Mouse (Mus musculus) liver, embryonic 14.5 days (tissue): ENCODE measurements around the gene Bfsp2.

Experiments
- CTCF ChIP-seq: IDR thresholded peaks from 2 replicates; pipeline ENCODE4 v1.5.1; 2016; ENCODE audit warnings: antibody characterized with exemption, low read depth, control low read depth
- EP300 ChIP-seq: IDR thresholded peaks from 2 replicates; pipeline ENCODE4 v1.6.1; 2016; ENCODE audit warnings: antibody characterized with exemption, low read depth

DNA sequence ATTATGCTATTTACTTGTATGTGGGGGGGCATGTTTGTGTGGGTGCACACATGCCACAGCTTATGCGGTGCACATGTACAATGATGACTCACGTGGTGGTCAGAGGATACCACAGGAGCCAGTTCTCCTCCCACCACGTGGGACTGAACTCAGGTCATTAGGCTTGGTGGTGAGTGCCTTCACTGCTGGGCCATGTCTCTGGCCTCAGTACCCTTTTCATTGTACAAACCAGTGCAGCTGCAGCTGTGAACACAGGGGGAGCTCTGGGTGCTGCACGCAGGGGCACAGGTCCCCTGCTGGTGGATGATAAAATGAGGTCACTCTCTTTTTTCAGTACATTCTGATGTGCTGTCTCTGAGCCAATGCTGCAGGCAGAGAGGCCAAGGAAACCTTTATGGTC lies 46.1 kb downstream of the Bfsp2 start:
- TF ChIP-seq CTCF (peak; percentile 71), EP300 (no peak)
